Mouse (Mus musculus): Measurements from ENCODE around the gene Slc41a3. TPM values are rescaled to one million over a fixed set of nuclear protein-coding genes. Genes with fewer than 3 reads are reported as not detected.
"Not testable (repeated sequence)": the region's sequence is repeated elsewhere in the genome, so short reads cannot be mapped to it uniquely, and the experiment has no call there.

Gene Slc41a3
- polyA plus RNA-seq, 1 experiment from 2014 or later = 3.3 TPM

GRCm38 (mm10) chr6:90648391-90648790, 43.9 kb downstream of the Slc41a3 start:
- Histone ChIP-seq H3K4me2 (ENCODE audit: low read length) (no peak overlapping the region), H3K9me3 (ENCODE audit: control insufficient read depth, low read length) (no peaks in the 10 kb centered on the region), H3K4me3 (replicated peaks; ENCODE audit: low read length) (no peak overlapping the region), H3K27ac (ENCODE audit: low read length) (no peak overlapping the region), H3K36me3 (ENCODE audit: control insufficient read depth, insufficient read depth) (no peaks in the 10 kb centered on the region), H3K9ac (replicated peaks; ENCODE audit: low read depth, low read length) (no peak overlapping the region), H3K27me3 (replicated peaks; ENCODE audit: control insufficient read depth, insufficient read depth, low read length) (no peaks in the 10 kb centered on the region), H3K4me1 (replicated peaks; ENCODE audit: control insufficient read depth, insufficient read depth, low read length) (no peaks in the 10 kb centered on the region; the same call in 1 of the 2 replicates)
- 89% methylated on average over 6 of the region's 6 CpGs for WGBS
- no peak for ATAC-seq

DNA sequence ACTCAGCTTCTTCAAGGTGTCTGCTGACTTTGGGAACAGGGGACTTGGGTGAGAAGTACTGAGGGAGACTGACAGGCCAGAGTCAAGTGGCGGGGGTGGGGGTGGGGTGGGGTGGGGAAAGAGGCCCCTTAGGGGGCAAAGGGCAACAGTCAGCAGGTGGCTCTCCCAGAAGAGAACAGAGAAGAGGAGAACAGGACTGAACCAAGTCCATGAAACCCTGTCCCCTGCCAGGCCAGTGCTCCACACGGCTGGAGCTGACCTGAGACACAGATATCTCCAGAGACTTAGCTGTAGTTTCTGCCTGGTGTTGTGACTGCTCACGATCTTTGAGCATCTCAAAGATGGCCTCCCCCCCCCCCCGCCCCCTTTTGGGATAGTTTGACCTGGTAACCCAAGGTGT, 44.8 kb downstream of the Slc41a3 start:
- no peak overlapping the region for H3K9ac ChIP-seq (replicated peaks; ENCODE audit: low read depth, low read length)
- no peak for ATAC-seq
- WGBS = 72% methylated on average over 4 of the region's 4 CpGs
- H3K4me1 ChIP-seq (replicated peaks; ENCODE audit: control insufficient read depth, insufficient read depth, low read length) = no peaks in the 10 kb centered on the region; the same call in 1 of the 2 replicates
- no peaks in the 10 kb centered on the region for H3K27me3 ChIP-seq (replicated peaks; ENCODE audit: control insufficient read depth, insufficient read depth, low read length)
- no peaks in the 10 kb centered on the region for H3K36me3 ChIP-seq (ENCODE audit: control insufficient read depth, insufficient read depth)
- H3K9me3 ChIP-seq (ENCODE audit: control insufficient read depth, low read length) = no peaks in the 10 kb centered on the region
- H3K4me3 ChIP-seq (replicated peaks; ENCODE audit: low read length) = no peak overlapping the region
- no peak overlapping the region for H3K27ac ChIP-seq (ENCODE audit: low read length)
- no peak overlapping the region for H3K4me2 ChIP-seq (ENCODE audit: low read length)

- no peak overlapping the region for H3K4me3 ChIP-seq (replicated peaks; ENCODE audit: low read length)
- no peaks in the 10 kb centered on the region for H3K27me3 ChIP-seq (replicated peaks; ENCODE audit: control insufficient read depth, insufficient read depth, low read length)
- H3K9ac ChIP-seq (replicated peaks; ENCODE audit: low read depth, low read length) = no peak overlapping the region
- no peak for ATAC-seq
- no peaks in the 10 kb centered on the region for H3K36me3 ChIP-seq (ENCODE audit: control insufficient read depth, insufficient read depth)
- 65% methylated on average over 1 of the region's 1 CpGs for WGBS
- no peaks in the 10 kb centered on the region for H3K9me3 ChIP-seq (ENCODE audit: control insufficient read depth, low read length)
- H3K4me1 ChIP-seq (replicated peaks; ENCODE audit: control insufficient read depth, insufficient read depth, low read length) = no peaks in the 10 kb centered on the region
- no peak overlapping the region for H3K27ac ChIP-seq (ENCODE audit: low read length)
- no peak overlapping the region for H3K4me2 ChIP-seq (ENCODE audit: low read length)
Measured at GRCm38 (mm10) chr6:90650634-90651033, 46.1 kb downstream of the Slc41a3 start.

- no peaks in the 10 kb centered on the region for H3K4me1 ChIP-seq (replicated peaks; ENCODE audit: control insufficient read depth, insufficient read depth, low read length)
- H3K27me3 ChIP-seq (replicated peaks; ENCODE audit: control insufficient read depth, insufficient read depth, low read length) = no peaks in the 10 kb centered on the region
- H3K36me3 ChIP-seq (ENCODE audit: control insufficient read depth, insufficient read depth) = no peaks in the 10 kb centered on the region
- H3K9me3 ChIP-seq (ENCODE audit: control insufficient read depth, low read length) = no peaks in the 10 kb centered on the region
- no peak overlapping the region for H3K4me3 ChIP-seq (replicated peaks; ENCODE audit: low read length)
- no peak overlapping the region for H3K9ac ChIP-seq (replicated peaks; ENCODE audit: low read depth, low read length)
- WGBS = 68% methylated on average over 2 of the region's 2 CpGs
- no peak overlapping the region for H3K4me2 ChIP-seq (ENCODE audit: low read length)
- no peak for ATAC-seq
- H3K27ac ChIP-seq (ENCODE audit: low read length) = no peak overlapping the region
Measured at GRCm38 (mm10) chr6:90653736-90654135, 49.2 kb downstream of the Slc41a3 start.

- H3K9me3 ChIP-seq (ENCODE audit: control insufficient read depth, low read length) = not testable (repeated sequence)
Measured at GRCm38 (mm10) chr6:90656344-90656850, 51.9 kb downstream of the Slc41a3 start.

GRCm38 (mm10) chr6:90659913-90660312, 55.4 kb downstream of the Slc41a3 start:
- H3K4me2 ChIP-seq (ENCODE audit: low read length) = no peak overlapping the region
- no peaks in the 10 kb centered on the region for H3K9me3 ChIP-seq (ENCODE audit: control insufficient read depth, low read length)
- no peaks in the 10 kb centered on the region for H3K36me3 ChIP-seq (ENCODE audit: control insufficient read depth, insufficient read depth)
- no peaks in the 10 kb centered on the region for H3K27me3 ChIP-seq (replicated peaks; ENCODE audit: control insufficient read depth, insufficient read depth, low read length)
- no peaks in the 10 kb centered on the region for H3K4me1 ChIP-seq (replicated peaks; ENCODE audit: control insufficient read depth, insufficient read depth, low read length)
- ATAC-seq = no peak
- H3K27ac ChIP-seq (ENCODE audit: low read length) = no peak overlapping the region
- WGBS = 85% methylated on average over 2 of the region's 2 CpGs
- H3K9ac ChIP-seq (replicated peaks; ENCODE audit: low read depth, low read length) = no peak overlapping the region
- H3K4me3 ChIP-seq (replicated peaks; ENCODE audit: low read length) = no peak overlapping the region

More at GRCm38 (mm10) chr6:90656344-90656850, 51.9 kb downstream of the Slc41a3 start:
- not testable (repeated sequence) for H3K4me2 ChIP-seq (ENCODE audit: low read length); H3K27ac ChIP-seq (ENCODE audit: low read length); H3K27me3 ChIP-seq (replicated peaks; ENCODE audit: control insufficient read depth, insufficient read depth, low read length); H3K4me3 ChIP-seq (replicated peaks; ENCODE audit: low read length); H3K36me3 ChIP-seq (ENCODE audit: control insufficient read depth, insufficient read depth); ATAC-seq; H3K4me1 ChIP-seq (replicated peaks; ENCODE audit: control insufficient read depth, insufficient read depth, low read length); H3K9ac ChIP-seq (replicated peaks; ENCODE audit: low read depth, low read length)
- 63% methylated on average over 2 of the region's 2 CpGs for WGBS

GRCm38 (mm10) chr6:90660398-90661028, 56.0 kb downstream of the Slc41a3 start:
- 91% methylated on average over 20 of the region's 20 CpGs for WGBS

GRCm38 (mm10) chr6:90661029-90661399, 56.5 kb downstream of the Slc41a3 start:
- H3K9me3 ChIP-seq (ENCODE audit: control insufficient read depth, low read length) = no peaks in the 10 kb centered on the region
- no peaks in the 10 kb centered on the region for H3K4me1 ChIP-seq (replicated peaks; ENCODE audit: control insufficient read depth, insufficient read depth, low read length)
- H3K4me2 ChIP-seq (ENCODE audit: low read length) = no peak overlapping the region
- WGBS = 95% methylated on average over 11 of the region's 11 CpGs
- H3K36me3 ChIP-seq (ENCODE audit: control insufficient read depth, insufficient read depth) = peaks cover 7% of the 10 kb centered on the region
- no peak overlapping the region for H3K4me3 ChIP-seq (replicated peaks; ENCODE audit: low read length)
- H3K9ac ChIP-seq (replicated peaks; ENCODE audit: low read depth, low read length) = no peak overlapping the region
- no peak overlapping the region for H3K27ac ChIP-seq (ENCODE audit: low read length)
- ATAC-seq = no peak
- no peaks in the 10 kb centered on the region for H3K27me3 ChIP-seq (replicated peaks; ENCODE audit: control insufficient read depth, insufficient read depth, low read length)

More at GRCm38 (mm10) chr6:90660398-90661028, 56.0 kb downstream of the Slc41a3 start:
- Histone ChIP-seq H3K4me1 (replicated peaks; ENCODE audit: control insufficient read depth, insufficient read depth, low read length) (no peaks in the 10 kb centered on the region), H3K27ac (ENCODE audit: low read length) (no peak overlapping the region), H3K4me3 (replicated peaks; ENCODE audit: low read length) (no peak overlapping the region), H3K36me3 (ENCODE audit: control insufficient read depth, insufficient read depth) (peaks cover 2% of the 10 kb centered on the region; the same call in 1 of the 2 replicates), H3K9ac (replicated peaks; ENCODE audit: low read depth, low read length) (no peak overlapping the region), H3K4me2 (ENCODE audit: low read length) (no peak overlapping the region), H3K9me3 (ENCODE audit: control insufficient read depth, low read length) (no peaks in the 10 kb centered on the region), H3K27me3 (replicated peaks; ENCODE audit: control insufficient read depth, insufficient read depth, low read length) (no peaks in the 10 kb centered on the region)
- no peak for ATAC-seq

GRCm38 (mm10) chr6:90662148-90662547, 57.6 kb downstream of the Slc41a3 start:
- H3K4me1 ChIP-seq (replicated peaks; ENCODE audit: control insufficient read depth, insufficient read depth, low read length) = no peaks in the 10 kb centered on the region
- H3K27ac ChIP-seq (ENCODE audit: low read length) = no peak overlapping the region
- no peak for ATAC-seq
- WGBS = 95% methylated on average over 5 of the region's 5 CpGs
- H3K4me2 ChIP-seq (ENCODE audit: low read length) = no peak overlapping the region
- H3K9ac ChIP-seq (replicated peaks; ENCODE audit: low read depth, low read length) = no peak overlapping the region
- no peaks in the 10 kb centered on the region for H3K27me3 ChIP-seq (replicated peaks; ENCODE audit: control insufficient read depth, insufficient read depth, low read length)
- peaks cover 14% of the 10 kb centered on the region for H3K36me3 ChIP-seq (ENCODE audit: control insufficient read depth, insufficient read depth)
- no peaks in the 10 kb centered on the region for H3K9me3 ChIP-seq (ENCODE audit: control insufficient read depth, low read length)
- no peak overlapping the region for H3K4me3 ChIP-seq (replicated peaks; ENCODE audit: low read length)
